Mouse (Mus musculus) central nervous system, embryonic 11.5 days (tissue): ENCODE results near the gene Kif23. TPM values are rescaled to one million over a fixed set of nuclear protein-coding genes. Genes with fewer than 3 reads are reported as not detected.

ENCODE experiments used
- polyA plus RNA-seq: library from polyadenylated mRNA; depleted of rRNA; stranded (reverse); fragments of >200 nt; gene quantifications from 2 replicates; pipeline ENCODE4 v1.2.3, GENCODE M21; 2012; rRNA removed

Kif23 gene
- 98.9 and 103 TPM in 2 replicates for polyA plus RNA-seq

DNA sequence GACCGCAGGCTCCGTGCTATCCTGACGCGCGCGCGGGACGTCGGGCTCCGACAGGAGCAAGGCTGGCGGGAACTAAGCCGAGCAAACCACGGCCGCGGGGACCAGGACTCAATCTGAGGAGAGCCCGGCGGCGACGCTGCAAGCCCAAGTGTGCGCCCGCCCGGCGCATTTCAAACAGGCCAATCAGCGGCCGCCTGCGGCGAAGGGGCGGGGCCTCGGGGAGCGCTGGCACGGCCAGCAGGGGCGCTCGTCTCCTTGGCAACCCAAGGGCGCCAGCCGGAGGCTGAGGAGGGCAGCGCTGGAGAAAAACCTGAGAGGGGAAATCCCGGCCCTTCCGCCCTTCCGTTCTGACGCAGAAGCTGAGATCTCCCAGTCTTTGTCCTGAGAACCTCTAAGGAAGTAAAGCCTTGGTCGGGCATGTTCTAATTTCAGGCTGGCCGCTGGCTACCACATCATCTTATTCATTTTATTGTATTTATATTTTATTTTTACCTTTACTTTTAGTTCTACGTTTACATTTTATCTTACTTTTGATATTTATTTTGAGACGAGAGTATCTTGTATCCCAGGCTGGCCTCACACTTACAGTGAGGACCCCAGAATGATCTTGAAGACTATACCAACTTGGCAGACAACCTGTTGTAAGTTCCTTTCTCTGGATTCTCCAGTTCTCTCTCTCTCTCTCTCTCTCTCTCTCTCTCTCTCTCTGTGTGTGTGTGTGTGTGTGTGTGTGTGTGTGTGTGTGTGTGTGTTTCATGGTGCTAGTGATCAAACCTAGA, at the start of gene Kif23:
TSS of gene Kif23 (minus strand) at position 152 of the 779 bp plus-strand sequence.

DNA sequence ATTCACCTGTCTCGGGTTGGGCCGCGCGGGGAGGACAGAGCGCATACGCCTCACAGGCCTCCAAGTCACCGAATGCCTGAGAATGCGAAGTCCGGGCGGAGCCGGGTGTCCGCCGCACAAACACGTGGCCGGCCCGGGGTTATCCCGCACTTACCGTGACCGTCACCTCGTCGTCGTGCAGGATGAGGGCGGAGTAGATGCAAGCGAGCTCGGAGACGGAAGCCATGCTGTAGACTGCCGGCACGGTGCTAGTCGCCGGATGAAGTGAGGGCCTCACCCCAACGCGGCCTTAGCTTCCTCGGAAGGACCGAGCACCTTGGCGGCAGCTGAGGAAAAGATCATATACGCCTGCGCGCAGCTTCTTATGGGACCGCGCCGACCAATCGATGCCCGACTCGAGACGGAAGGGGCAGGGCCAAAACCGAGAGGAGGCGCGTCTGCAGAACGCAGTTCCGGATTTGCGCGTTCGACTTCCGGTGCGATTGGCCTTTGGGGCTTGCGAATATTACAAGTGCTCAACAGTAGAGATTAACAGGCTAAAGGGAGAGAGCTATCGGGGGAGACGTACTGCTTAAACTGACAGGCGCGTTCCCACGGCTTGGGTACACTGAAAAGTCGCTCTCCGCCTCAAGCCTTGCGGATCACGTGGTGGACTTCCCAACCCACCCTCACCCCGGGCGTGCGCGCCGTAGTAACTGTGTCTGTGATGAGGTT, 32.2 kb downstream of the Kif23 start, which contains the start of gene Rplp1:
TSS of gene Rplp1 (minus strand) at position 340 of the 714 bp plus-strand sequence.

Other genes starting within 250 kb of the Kif23 start
- gene Rplp1, start 32.2 kb downstream of the Kif23 start, polyA plus RNA-seq: 3,985 and 7,264 TPM in 2 replicates
- gene Paqr5, start 80.1 kb upstream of the Kif23 start, polyA plus RNA-seq: 0.12 and 0.14 TPM in 2 replicates
- 9.4 and 15.9 TPM in 2 replicates for gene Glce, start 175.9 kb upstream of the Kif23 start, polyA plus RNA-seq